Mouse (Mus musculus): Measurements from ENCODE around the gene Col16a1. TPM values are rescaled to one million over a fixed set of nuclear protein-coding genes. Genes with fewer than 3 reads are reported as not detected.
A peak's percentile ranks its signal among the peaks of the same experiment; 100 is the strongest.

Gene Col16a1
- polyA plus RNA-seq, 2 experiments = 153 to 284 TPM

GRCm38 (mm10) chr4:130052283-130052682, 4.6 kb downstream of the Col16a1 start:
- Histone ChIP-seq H3K27ac (replicated peaks; ENCODE audit: low read depth, low read length) (no peak overlapping the region), H3K36me3 (ENCODE audit: control insufficient read depth, insufficient read depth, low read length) (peaks cover 52% of the 10 kb centered on the region), H3K4me2 (replicated peaks; ENCODE audit: low read depth, low read length, severe bottlenecking) (no peak overlapping the region), H3K4me3 (replicated peaks; ENCODE audit: low read length) (no peak overlapping the region), H3K9me3 (ENCODE audit: control insufficient read depth, low read length) (no peaks in the 10 kb centered on the region), H3K4me1 (ENCODE audit: control insufficient read depth, insufficient read depth, low read length) (peaks cover 54% of the 10 kb centered on the region), H3K27me3 (ENCODE audit: control insufficient read depth, insufficient read depth, low read length) (no peaks in the 10 kb centered on the region), H3K9ac (ENCODE audit: low read depth, low read length, severe bottlenecking) (no peak overlapping the region)
- 92% methylated on average over 3 of the region's 3 CpGs for WGBS
- no peak for ATAC-seq (ENCODE audit: low FRiP score, low read depth)
- no peak for TF ChIP-seq POLR2A (IDR thresholded peaks at IDR 0.05; ENCODE audit: borderline replicate concordance, extremely low read depth, insufficient read depth, insufficient read length)
- no peak for DNase-seq (ENCODE audit: low spot score)

- 87% methylated on average over 9 of the region's 9 CpGs for whole genome bisulfite sequencing
These were observed 5.5 kb downstream of the Col16a1 start for GRCm38 (mm10) chr4:130053111-130053510.

GRCm38 (mm10) chr4:130054727-130055126, 7.1 kb downstream of the Col16a1 start:
- Histone ChIP-seq H3K27me3 (ENCODE audit: control insufficient read depth, insufficient read depth, low read length) (no peaks in the 10 kb centered on the region), H3K36me3 (ENCODE audit: control insufficient read depth, insufficient read depth, low read length) (peaks cover 75% of the 10 kb centered on the region), H3K4me3 (replicated peaks; ENCODE audit: low read length) (no peak overlapping the region), H3K9me3 (ENCODE audit: control insufficient read depth, low read length) (no peaks in the 10 kb centered on the region), H3K4me2 (replicated peaks; ENCODE audit: low read depth, low read length, severe bottlenecking) (no peak overlapping the region), H3K9ac (ENCODE audit: low read depth, low read length, severe bottlenecking) (peak overlapping the region; percentile 21; the same call in 1 of the 2 replicates), H3K27ac (replicated peaks; ENCODE audit: low read depth, low read length) (peak overlapping the region; percentile 76), H3K4me1 (ENCODE audit: control insufficient read depth, insufficient read depth, low read length) (peaks cover 35% of the 10 kb centered on the region)
- no peak for ATAC-seq (ENCODE audit: low FRiP score, low read depth)
- WGBS = 57% methylated on average over 1 of the region's 1 CpGs
- no peak for TF ChIP-seq POLR2A (IDR thresholded peaks at IDR 0.05; ENCODE audit: borderline replicate concordance, extremely low read depth, insufficient read depth, insufficient read length)
- no peak for DNase-seq (ENCODE audit: low spot score)

More at GRCm38 (mm10) chr4:130053111-130053510, 5.5 kb downstream of the Col16a1 start:
- DNase-seq (ENCODE audit: low spot score) (no peak), ATAC-seq (ENCODE audit: low FRiP score, low read depth) (no peak)
- H3K9ac ChIP-seq (ENCODE audit: low read depth, low read length, severe bottlenecking) = no peak overlapping the region
- H3K4me1 ChIP-seq (ENCODE audit: control insufficient read depth, insufficient read depth, low read length) = peaks cover 51% of the 10 kb centered on the region
- no peaks in the 10 kb centered on the region for H3K27me3 ChIP-seq (ENCODE audit: control insufficient read depth, insufficient read depth, low read length)
- H3K4me2 ChIP-seq (replicated peaks; ENCODE audit: low read depth, low read length, severe bottlenecking) = no peak overlapping the region
- H3K27ac ChIP-seq (replicated peaks; ENCODE audit: low read depth, low read length) = no peak overlapping the region
- H3K36me3 ChIP-seq (ENCODE audit: control insufficient read depth, insufficient read depth, low read length) = peaks cover 59% of the 10 kb centered on the region
- H3K4me3 ChIP-seq (replicated peaks; ENCODE audit: low read length) = no peak overlapping the region
- H3K9me3 ChIP-seq (ENCODE audit: control insufficient read depth, low read length) = no peaks in the 10 kb centered on the region
- TF ChIP-seq POLR2A (IDR thresholded peaks at IDR 0.05; ENCODE audit: borderline replicate concordance, extremely low read depth, insufficient read depth, insufficient read length) = no peak

- Histone ChIP-seq H3K27me3 (ENCODE audit: control insufficient read depth, insufficient read depth, low read length) (no peaks in the 10 kb centered on the region), H3K36me3 (ENCODE audit: control insufficient read depth, insufficient read depth, low read length) (peaks cover 82% of the 10 kb centered on the region), H3K9me3 (ENCODE audit: control insufficient read depth, low read length) (no peaks in the 10 kb centered on the region), H3K4me3 (replicated peaks; ENCODE audit: low read length) (no peak overlapping the region), H3K27ac (replicated peaks; ENCODE audit: low read depth, low read length) (peak overlapping the region; percentile 76), H3K9ac (ENCODE audit: low read depth, low read length, severe bottlenecking) (peak overlapping the region; percentile 21; the same call in 1 of the 2 replicates), H3K4me1 (ENCODE audit: control insufficient read depth, insufficient read depth, low read length) (peaks cover 28% of the 10 kb centered on the region), H3K4me2 (replicated peaks; ENCODE audit: low read depth, low read length, severe bottlenecking) (no peak overlapping the region)
- DNase-seq (ENCODE audit: low spot score) (no peak), ATAC-seq (ENCODE audit: low FRiP score, low read depth) (0 out of 2 replicates have a peak, but pooled peaks have one; percentile 21)
- WGBS = 73% methylated on average over 13 of the region's 14 CpGs
- TF ChIP-seq POLR2A (IDR thresholded peaks at IDR 0.05; ENCODE audit: borderline replicate concordance, extremely low read depth, insufficient read depth, insufficient read length) = no peak
These were observed 7.7 kb downstream of the Col16a1 start for GRCm38 (mm10) chr4:130055160-130056010.

GRCm38 (mm10) chr4:130056011-130056322, 8.3 kb downstream of the Col16a1 start:
- peak overlapping the region; percentile 76 for H3K27ac ChIP-seq (replicated peaks; ENCODE audit: low read depth, low read length)
- 0 out of 2 replicates have a peak overlapping the region, but pooled peaks have one; percentile 21 for H3K9ac ChIP-seq (ENCODE audit: low read depth, low read length, severe bottlenecking)
- TF ChIP-seq POLR2A (IDR thresholded peaks at IDR 0.05; ENCODE audit: borderline replicate concordance, extremely low read depth, insufficient read depth, insufficient read length) = no peak
- peaks cover 86% of the 10 kb centered on the region for H3K36me3 ChIP-seq (ENCODE audit: control insufficient read depth, insufficient read depth, low read length)
- no peak for DNase-seq (ENCODE audit: low spot score)
- WGBS = 39% methylated on average over 3 of the region's 3 CpGs
- H3K4me2 ChIP-seq (replicated peaks; ENCODE audit: low read depth, low read length, severe bottlenecking) = no peak overlapping the region
- no peaks in the 10 kb centered on the region for H3K27me3 ChIP-seq (ENCODE audit: control insufficient read depth, insufficient read depth, low read length)
- peaks cover 23% of the 10 kb centered on the region for H3K4me1 ChIP-seq (ENCODE audit: control insufficient read depth, insufficient read depth, low read length)
- H3K4me3 ChIP-seq (replicated peaks; ENCODE audit: low read length) = no peak overlapping the region
- peak; percentile 67 for ATAC-seq (ENCODE audit: low FRiP score, low read depth)
- no peaks in the 10 kb centered on the region for H3K9me3 ChIP-seq (ENCODE audit: control insufficient read depth, low read length)

Measured in limb, embryonic 14.5 days (tissue).